Comparison of ENCODE assay signal across 8 mouse cellular contexts in genomic region chr1:194878440-194878839, GRCm38 (mm10).
DNase-seq lines count a peak whose midpoint lies in the region; ATAC-seq lines count a peak whose summit lies in the region.

No protein-coding gene starts in this region.

- H3K36me3 ChIP-seq in midbrain, embryonic 11.5 days (ENCODE audit: control insufficient read depth, insufficient read depth, low read length), result no peaks in the 10 kb centered on the region

- H3K4me2 ChIP-seq in midbrain, embryonic 11.5 days, result no peak overlapping the region

- ATAC-seq in midbrain, embryonic 11.5 days (ENCODE audit: low FRiP score), result no peak
- ATAC-seq in erythroid progenitor cell, adult 5-6 weeks (replicated peaks; ENCODE audit: low FRiP score, poor library complexity, severe bottlenecking), result no peak

- H3K27ac ChIP-seq in midbrain, embryonic 11.5 days (ENCODE audit: low read depth, low read length), result no peak overlapping the region

- no peak overlapping the region for H3K9ac ChIP-seq in midbrain, embryonic 11.5 days (ENCODE audit: low read length)

- no peak overlapping the region for H3K4me3 ChIP-seq in midbrain, embryonic 11.5 days (ENCODE audit: low read depth, low read length)

- H3K4me1 ChIP-seq in midbrain, embryonic 11.5 days (ENCODE audit: control insufficient read depth, insufficient read depth, low read length), result peaks cover 2% of the 10 kb centered on the region; the same call in 1 of the 2 replicates

- H3K27me3 ChIP-seq in midbrain, embryonic 11.5 days (ENCODE audit: control insufficient read depth, insufficient read depth, low read length), result no peaks in the 10 kb centered on the region

- intact Hi-C loops in left cerebral cortex, postnatal 4 days (cut with DNase I), result loop anchor here (5.0 kb wide), 1 partner anchor 79 kb away; no protein-coding TSS in a partner anchor

- peak; percentile 21 for DNase-seq in left cerebral cortex, postnatal 4 days
- DNase-seq in left cerebral cortex, adult 9 months (ENCODE audit: low spot score in 2 of 2), result no peak
- peak; percentile 72 for DNase-seq in adrenal gland, adult 8-10 months
- DNase-seq in gastrocnemius, adult 8-10 months (ENCODE audit: low spot score in 2 of 2), result peak; percentile 14 to 18
- DNase-seq in lung, postnatal 10 days, result peak; percentile 80
- DNase-seq in midbrain, embryonic 11.5 days (ENCODE audit: low spot score, missing footprints), result no peak
- no peak for DNase-seq in left cerebral cortex, adult 18-20 months (ENCODE audit: low spot score in 2 of 2)

- H3K9me3 ChIP-seq in midbrain, embryonic 11.5 days (ENCODE audit: control insufficient read depth, low read length), result no peaks in the 10 kb centered on the region

- WGBS in midbrain, embryonic 11.5 days, result 81% methylated on average over 2 of the region's 2 CpGs

Comparison
In these comparisons a context has a peak if more than half of its experiments do, and no peak if none do; other contexts are left out.
1. DNase-seq: peak in left cerebral cortex, postnatal 4 days (single experiment), adrenal gland, adult 8-10 months (single experiment), gastrocnemius, adult 8-10 months (2 of 2) and lung, postnatal 10 days (single experiment); none in left cerebral cortex, adult 9 months (0 of 2), midbrain, embryonic 11.5 days (single experiment) and left cerebral cortex, adult 18-20 months (0 of 2).